Mouse (Mus musculus) left cerebral cortex, postnatal 14 days (tissue): Measurements from ENCODE around the gene Meaf6. TPM values are rescaled to one million over a fixed set of nuclear protein-coding genes. Genes with fewer than 3 reads are reported as not detected.
A peak's percentile ranks its signal among the peaks of the same experiment; 100 is the strongest.

Experiments used
- DNase-seq, 2 experiments: peaks; one replicate each; pipeline ENCODE4 v3.0.0; 2021 to 2022; ENCODE audit warnings: low spot score in 2 of 2, mixed read lengths in 1 of 2
- intact Hi-C: fragments of 180-260 bp; cut with DNase I; formaldehyde crosslinking; loops from one replicate; pipeline ENCODE4 v1.15.1; 2025
- total RNA-seq, 2 experiments: library from RNA; stranded (reverse); gene quantifications; 2 replicates each; pipeline ENCODE4 v1.2.3; 2021

Meaf6 gene
- total RNA-seq, 2 experiments from 2014 or later = 125 to 144 TPM

DNA sequence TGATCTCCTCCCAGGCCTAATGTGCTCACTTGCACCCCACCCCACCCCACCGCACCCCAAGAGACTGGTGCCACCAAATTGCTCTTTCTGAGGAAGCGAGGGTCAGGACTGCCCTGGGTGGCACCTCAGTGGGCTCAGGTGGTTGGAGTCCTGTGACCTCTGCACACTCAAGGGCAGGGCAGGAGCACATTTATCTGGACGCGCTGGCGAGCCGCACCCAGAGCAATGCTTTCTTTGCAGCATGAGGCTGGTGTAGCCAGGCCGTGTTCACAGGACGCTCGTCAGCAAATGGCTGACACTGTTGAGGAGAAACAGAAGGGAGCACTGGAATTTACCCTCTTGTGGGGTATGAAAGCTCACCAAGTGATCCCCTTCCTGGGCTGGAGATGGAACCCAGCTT, 20.4 kb downstream of the Meaf6 start:
- DNase-seq = no peak
- intact Hi-C loops = no loop called here

GRCm38 (mm10) chr4:125114638-125115037, 29.7 kb downstream of the Meaf6 start:
- peak; percentile 93 to 96 for DNase-seq
- intact Hi-C loops = no loop called here

DNA sequence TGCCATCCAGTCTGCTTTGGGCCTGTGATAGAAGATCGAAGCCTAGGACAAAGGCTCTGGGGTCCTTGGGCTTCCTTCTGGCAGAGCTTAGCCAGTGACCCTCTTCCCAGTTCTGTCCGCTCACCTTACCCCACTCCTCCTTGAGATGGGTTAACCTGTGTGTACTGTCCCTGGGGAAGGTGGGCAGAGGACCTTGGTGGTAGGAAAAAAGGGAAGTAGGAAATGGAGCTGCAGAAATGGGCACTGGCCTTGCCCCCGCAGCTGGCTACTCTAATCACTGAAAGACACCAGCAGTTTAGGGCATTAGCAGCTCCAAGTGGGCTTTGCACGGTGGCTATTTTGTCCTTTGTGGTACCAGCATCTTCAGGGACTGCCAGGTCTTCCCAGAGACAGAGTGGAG, 30.1 kb downstream of the Meaf6 start:
- DNase-seq = no peak
- intact Hi-C loops = no loop called here

- intact Hi-C loops = no loop called here
- peak in 1 of 2 experiments; percentile 36 for DNase-seq
Observed at GRCm38 (mm10) chr4:125115710-125116089, 30.8 kb downstream of the Meaf6 start.

- intact Hi-C loops = no loop called here
- DNase-seq = peak; percentile 74 to 78
Observed at GRCm38 (mm10) chr4:125116090-125116861, 31.3 kb downstream of the Meaf6 start.

- no peak for DNase-seq
- intact Hi-C loops = no loop called here
Observed at GRCm38 (mm10) chr4:125116929-125117328, 32.0 kb downstream of the Meaf6 start.

GRCm38 (mm10) chr4:125117902-125118320, 33.0 kb downstream of the Meaf6 start:
- no peak for DNase-seq
- intact Hi-C loops = no loop called here

DNA sequence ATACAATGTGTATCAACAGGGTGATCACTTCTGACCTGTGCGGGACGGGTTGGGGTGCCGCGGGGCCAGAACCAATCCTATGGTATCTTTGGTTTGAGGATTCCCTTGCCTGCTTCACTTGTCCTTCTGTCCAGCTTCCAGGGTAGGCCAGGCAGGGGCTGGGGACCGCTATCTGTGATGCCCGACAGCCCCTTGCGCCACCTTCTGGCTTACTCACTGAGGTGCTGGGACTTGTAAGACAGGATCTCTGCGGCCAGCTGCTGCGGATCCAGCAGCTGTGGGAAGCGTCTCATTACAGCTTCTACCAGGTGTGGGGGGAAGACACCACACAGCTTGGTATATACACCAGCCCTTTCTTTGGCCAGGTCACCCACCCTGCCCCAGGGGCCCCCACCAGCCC, 34.1 kb downstream of the Meaf6 start:
- DNase-seq = no peak
- intact Hi-C loops = no loop called here

DNA sequence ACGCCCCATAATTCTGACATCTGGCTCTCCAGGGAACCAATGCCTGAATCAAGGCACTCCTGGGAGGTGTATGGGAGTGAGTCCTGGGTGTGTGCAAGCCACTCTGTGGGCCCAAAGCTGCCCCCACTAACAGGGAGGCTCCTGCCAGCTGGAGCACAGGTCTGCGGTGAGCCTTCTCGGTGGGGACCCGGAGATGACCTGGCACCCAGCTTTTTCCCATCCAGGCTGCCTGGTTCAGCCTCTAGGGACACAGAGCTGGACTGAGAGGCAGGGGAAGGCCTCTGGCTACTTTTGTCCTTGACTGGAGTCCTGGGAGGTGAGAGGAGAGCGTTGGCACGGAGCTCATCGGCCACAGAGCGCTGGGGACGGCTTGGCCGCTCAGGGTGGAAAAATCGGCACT, 34.8 kb downstream of the Meaf6 start:
- intact Hi-C loops = no loop called here
- DNase-seq = no peak

DNA sequence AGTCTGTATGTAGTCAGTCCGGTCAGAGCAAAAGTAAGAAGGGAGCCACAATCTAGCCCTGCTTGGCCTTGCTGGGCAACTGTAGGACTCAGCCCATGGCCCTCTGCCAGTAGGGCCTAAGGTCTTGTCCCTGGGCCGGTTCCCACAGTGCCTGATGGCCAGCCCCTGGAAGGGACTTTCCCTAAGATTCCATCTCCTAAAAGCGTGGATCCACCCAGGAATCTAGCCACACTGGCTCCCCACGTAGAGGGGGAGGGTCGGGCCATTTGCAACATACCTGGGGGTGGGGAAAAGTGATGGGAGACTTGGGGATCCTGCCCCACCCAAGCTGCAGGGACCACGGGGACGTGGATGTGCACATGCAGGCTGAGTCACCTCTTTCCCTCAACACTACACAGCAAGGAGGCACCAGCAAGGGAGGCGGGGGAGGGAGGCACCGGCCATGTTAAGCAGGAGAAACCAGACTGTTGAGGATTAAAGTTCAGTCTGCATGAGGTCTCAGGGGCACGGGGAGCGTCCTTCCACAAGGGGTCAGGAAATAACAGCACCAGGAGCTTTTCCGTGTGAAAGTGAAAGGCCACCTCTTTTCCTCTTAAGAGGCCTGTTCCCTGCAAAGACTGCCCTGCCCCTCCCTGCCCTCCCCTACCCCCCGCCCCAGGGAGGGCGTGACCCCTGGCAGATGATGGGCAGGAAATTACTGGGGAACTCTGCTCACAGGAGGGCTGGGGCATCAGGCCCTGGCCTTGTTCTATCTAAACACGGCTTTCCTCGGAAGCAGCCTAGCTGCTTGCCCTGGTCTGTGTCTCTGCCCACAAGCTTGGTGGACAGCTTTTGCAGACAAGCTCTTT, 37.7 kb downstream of the Meaf6 start:
- DNase-seq = no peak
- intact Hi-C loops = no loop called here

DNA sequence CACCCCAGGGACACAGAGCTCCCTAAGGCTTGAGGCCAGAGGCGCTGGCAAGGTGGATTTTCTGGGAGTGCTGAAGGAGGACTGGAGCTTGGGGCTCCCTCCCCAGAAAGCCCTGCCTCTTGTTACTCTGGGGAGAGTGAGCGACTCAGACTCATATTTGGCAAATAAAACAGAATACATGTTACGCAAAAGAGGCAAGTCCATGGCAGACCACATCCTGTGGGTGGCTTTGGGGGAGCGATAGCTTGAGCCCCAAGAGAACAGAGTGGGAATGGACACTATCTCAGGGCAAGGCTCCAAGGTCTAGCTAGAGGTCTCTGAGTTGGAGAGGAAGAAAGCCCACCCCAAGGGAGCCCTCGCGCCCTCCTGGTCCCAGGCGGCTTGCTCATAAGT, 38.3 kb downstream of the Meaf6 start:
- no peak for DNase-seq
- intact Hi-C loops = no loop called here

GRCm38 (mm10) chr4:125124424-125125209, 39.7 kb downstream of the Meaf6 start:
- DNase-seq = no peak
- intact Hi-C loops = no loop called here

DNA sequence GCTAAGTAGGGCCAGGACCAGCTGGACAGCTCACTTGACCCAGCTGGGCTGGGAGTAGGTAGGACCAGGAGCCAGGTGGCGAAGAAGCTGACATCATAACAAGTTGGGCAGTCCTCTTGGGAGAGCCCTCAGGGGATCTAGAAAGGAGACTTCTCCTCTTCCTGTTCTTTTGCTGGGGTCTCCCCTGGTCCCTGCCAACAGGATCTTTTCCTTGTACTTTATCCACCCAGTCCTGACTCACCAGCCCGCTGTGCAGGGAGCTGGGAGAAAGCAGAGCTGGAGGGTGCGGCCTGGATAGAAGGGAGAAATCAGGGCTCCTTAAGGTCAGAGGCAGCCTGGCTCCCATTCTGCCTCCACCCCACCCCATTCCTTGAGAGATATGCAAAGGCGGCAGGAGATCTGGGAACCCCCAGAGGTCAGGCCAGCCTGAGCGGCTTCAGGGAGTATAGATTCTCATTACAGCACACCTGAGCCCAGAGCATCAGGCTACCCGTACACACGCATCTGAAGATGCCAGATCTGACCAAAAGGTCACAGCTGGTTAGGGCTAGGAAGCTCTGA, 40.5 kb downstream of the Meaf6 start:
- no peak for DNase-seq
- intact Hi-C loops = no loop called here

DNA sequence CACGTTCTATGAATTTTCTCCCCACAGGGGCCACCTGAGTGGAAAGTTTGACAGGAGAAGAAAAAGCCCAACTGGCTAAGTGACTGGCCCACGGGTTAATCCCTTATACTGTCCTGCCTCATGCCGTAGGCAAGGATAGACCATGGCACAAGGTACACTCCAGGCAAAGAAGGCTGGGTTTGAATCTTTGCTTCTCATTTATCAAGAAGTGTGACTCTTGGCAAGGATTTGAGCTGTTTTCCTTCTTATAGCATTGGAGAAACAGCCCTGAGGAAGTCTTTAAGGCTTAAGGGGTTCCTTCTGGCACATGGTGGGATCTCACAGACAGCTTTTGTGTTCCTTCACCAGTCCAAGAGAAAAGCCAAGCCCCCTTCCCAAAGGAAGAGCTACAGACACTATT, 41.3 kb downstream of the Meaf6 start:
- intact Hi-C loops = no loop called here
- DNase-seq = no peak

DNA sequence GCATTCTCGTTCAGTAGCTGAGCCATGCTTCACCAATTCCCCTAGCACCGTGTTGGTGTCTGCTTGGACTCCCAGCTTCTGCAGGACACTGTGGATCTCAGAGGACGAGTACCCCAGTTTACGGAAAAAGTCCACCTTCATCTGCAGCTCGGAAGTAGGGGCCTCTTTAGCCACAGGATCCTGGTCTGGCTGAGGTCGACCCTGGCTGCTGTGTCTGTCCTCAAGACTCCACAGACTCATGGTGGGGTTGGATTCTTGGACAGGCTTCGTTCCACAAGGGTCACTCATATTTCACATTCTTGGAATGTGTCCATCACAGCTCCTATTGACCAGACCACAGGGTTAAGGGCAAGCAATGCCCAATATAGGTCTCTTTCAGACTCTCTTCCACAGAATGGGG, 41.8 kb downstream of the Meaf6 start:
- DNase-seq = no peak
- intact Hi-C loops = no loop called here

DNA sequence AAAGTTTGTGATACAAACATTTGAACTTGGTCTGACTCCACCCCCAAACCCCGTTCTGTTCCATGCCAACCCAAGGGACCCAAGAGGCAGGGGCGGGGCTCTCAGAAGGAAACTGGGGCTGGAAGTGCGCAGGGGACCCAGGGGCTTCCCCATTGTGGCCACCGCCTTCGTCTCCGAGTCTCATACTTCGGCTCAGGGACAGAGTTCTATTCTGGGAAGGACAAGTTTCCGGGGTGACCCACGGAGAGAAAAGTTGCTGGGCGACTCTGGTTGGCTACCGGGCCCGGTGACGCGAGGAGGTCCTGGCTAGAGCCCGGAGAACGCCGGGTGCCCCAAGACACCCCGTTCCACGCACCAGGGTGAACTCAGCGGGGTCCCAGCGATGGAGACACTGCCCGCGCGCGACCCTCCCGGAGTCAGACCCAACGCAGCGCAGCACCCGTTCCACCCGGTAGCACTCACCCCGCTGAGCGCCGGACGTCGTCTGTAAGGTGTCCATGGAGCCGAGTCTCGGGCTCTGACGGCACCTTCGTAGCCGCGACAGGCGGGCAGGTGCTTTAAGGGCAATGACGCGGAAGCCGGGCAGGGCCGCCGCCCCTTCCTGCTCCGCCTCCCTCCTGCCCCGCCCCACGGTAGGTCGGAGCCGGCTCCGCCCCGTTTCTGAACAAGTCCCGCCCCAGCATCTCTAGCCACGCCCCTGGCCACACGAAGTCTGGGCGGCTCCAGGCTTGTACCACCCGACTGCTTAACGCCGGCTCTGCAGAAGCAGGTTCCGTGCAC, 42.6 kb downstream of the Meaf6 start, which contains the start of gene Zc3h12a:
Gene Zc3h12a, minus strand, starts transcription at position 536 of the 780 bp plus-strand sequence.
- DNase-seq = peak in 1 of 2 experiments; percentile 72
- intact Hi-C loops = no loop called here

GRCm38 (mm10) chr4:125131493-125131892, 46.6 kb downstream of the Meaf6 start:
- DNase-seq = no peak
- intact Hi-C loops = no loop called here

GRCm38 (mm10) chr4:125132394-125132793, 47.5 kb downstream of the Meaf6 start:
- intact Hi-C loops = no loop called here
- peak; percentile 75 to 84 for DNase-seq

DNA sequence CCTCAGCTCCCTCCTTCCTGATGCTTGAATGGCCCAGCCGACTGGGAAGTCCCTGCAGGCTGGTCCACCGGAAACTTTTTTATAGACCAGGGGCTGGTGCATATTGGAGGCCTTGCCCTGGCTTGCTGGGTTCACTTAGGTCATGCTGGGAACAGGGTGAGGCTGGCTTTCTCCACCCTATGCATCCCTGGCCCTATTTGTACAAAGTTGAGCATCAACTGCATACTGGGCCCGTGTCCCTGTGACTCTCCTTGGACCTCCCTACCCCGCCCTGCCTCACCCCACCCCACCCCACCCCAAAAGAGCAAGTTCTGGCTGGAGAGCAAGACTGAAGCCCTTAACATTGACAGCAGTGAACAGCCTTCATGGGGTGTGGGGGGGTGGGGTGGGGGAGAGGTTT, 49.3 kb downstream of the Meaf6 start:
- intact Hi-C loops = no loop called here
- DNase-seq = no peak
